Mouse (Mus musculus): ENCODE data around the gene Gstp1.
"Not testable (repeated sequence)": the region's sequence is repeated elsewhere in the genome, so short reads cannot be mapped to it uniquely, and the experiment has no call there.

Gene Gstp1

DNA sequence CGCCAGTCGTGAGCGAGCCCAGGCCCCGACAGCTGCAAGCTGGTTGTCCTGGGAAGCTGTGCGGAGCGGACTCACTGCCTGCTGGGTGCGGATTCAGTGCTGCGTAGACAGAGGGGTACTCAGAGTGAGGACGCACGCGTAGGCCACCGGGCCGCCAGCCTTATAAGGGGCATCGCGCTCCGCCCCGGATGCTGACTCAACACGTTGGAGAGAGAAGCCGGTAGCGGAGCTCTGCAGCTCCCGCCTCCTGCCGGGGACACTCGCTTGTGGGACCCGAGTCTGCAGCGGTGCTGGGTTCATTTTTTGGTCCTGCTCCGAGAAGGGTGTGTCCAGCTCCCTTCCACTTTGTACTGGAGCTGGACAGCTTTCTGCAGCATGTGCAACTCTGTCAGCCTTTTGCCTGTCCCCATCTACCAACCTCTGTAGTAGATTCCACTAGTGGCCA is at the start of gene Gstp1:
Gstp1 (minus strand) TSS at position 198 of the 445 bp plus-strand sequence.
- DNase-seq = peak; percentile 87

DNA sequence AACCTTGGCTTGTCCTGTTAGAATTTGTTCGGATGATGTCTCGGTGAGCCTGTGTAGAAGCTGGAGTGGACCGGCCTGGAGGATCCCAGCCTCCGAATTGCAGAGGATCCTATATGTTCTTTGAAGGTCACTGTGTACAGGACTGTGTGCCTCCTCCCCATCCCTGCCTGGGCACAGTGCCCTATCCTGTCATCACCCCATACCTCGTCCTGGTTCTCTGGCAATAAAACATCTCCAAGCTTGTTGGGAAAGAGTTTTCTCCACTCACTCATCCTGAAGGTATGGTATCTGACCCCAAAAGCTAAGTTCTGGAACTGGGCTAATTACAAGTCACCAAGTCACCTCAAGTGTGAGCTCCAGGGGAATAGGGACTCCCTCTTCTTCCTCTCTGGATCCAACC is 49.3 kb upstream of the Gstp1 start:
- DNase-seq = no peak

DNA sequence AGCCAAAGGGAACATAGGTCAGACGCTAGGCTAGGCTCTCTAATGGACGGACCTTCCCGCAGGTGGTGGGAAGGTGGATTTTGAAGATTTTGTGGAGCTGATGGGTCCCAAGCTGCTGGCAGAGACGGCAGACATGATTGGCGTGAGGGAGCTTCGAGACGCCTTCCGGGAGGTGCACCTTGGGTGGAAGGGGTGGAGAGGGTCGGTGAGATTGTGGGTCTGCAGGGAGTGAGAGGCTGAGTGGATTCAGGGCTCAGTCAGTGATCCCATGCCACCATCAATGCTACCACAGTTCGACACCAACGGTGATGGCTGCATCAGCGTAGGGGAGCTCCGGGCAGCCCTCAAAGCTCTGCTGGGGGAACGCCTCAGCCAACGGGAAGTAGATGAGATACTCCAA is 48.4 kb upstream of the Gstp1 start:
- DNase-seq = no peak

DNA sequence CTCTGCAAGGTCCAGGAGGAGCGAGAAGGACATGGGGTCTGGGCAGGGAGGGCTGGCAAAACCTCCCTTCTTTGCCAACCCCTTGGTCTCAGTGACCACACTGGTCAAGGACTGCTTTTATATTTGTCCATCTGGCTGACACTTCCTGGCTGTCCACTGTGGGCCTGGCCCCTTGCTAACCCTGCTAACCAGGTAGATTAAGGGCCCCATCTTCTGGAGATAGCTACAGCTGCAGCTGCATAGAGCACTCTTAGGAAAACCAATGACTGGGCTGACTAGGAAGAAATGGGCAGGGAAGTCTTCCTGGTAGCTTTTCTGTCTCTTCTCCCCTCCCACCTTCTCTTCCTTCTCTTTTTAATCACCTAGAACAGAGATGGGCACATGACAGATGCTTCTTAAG is 47.2 kb upstream of the Gstp1 start:
- no peak for DNase-seq

DNA sequence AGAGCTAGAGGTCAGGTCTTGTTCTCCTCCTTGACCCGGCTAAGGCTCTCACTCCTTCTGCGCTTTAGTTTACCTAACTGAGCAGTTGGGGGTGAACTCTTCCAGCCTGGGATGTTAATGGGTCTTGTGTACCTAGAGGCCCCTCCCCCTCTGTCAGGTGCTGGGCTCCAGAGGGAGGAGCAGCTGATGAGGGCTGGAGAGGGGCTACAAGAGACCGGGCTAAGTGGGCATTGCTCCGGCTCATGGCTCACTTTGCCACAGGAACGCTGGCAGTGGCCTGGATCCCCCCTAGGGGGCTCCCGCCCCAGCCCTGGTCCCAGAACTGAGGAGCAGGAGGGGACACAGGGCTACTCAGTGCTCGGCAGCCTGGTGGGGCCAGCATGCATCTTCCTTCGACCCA is 46.0 kb upstream of the Gstp1 start:
- no peak for DNase-seq

DNA sequence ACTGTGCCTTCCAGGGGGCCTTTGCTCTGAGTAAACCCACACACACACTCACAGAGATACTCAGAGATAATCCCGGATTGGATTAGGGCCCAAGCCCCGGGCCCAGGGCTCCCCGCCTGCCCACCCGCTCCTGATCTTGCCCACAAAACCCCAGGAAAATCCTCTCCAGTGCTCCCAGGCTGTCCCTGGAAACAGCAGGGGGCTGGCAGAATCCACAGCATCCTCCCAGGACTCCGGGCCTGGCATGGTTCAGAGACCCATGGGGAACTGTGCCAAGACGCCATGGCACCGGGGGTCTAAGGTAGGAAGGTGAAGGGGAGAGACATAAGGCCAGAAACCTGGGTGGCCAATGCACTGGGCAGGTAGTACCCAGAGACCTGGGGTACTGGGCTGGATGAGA is 45.5 kb upstream of the Gstp1 start:
- DNase-seq = no peak

DNA sequence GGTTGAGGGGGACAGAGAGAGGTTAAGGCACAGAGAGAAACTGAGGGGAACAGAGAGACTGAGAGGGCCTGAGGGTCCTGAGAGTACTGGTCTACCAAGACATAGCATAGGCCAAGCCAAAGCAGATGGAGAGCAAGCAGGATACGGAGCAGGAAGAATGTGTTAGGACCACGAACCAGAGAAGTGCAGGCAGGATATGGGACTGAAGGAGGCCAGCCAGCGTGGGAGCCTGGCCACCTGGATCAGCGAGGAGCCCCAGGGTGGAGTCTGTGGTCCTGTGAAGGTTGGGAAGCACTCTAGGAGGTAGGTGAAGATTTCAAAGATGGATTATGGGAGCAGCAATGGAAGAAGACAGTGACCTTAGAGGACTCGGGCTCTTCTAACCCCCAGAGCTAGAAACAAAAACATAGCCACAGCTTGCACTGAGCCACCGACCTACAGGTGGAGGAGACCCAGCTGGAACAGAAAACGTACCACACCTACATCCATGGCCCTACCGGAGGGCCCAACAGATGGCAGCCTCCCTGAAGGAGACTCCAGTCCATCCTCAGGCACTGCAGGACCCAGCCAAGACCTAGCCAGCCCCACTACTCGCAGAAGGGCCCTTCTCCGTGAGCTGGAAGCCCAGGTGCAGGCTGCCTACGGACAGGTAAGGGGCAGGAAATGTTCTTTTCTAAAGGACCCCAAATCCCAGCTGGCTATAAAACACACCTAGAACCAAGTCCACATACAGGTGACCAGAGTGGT is 44.6 kb upstream of the Gstp1 start:
- no peak for DNase-seq

DNA sequence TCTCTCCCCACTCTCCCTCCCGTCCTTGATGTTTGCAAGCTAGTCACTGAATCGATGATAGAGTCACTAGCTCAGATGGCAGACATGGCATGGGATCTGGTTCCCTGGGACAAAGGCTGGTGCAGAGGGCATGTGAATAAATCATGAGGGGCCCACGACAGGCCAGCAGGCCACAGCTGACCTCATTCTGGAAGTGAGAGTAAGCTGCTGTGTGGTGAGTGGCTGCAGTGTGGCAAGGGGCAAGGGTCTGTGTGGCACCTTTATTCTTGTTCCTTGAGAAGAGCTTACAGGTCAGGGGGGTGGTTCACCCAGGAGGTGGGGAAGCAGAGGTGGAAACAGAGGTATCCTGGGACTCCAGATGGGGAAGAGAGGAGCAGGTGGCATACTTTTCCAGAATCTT is 43.6 kb upstream of the Gstp1 start, which contains the start of gene Cabp2:
Cabp2 (plus strand) TSS at position 185 of the 400 bp plus-strand sequence.
- no peak for DNase-seq

DNA sequence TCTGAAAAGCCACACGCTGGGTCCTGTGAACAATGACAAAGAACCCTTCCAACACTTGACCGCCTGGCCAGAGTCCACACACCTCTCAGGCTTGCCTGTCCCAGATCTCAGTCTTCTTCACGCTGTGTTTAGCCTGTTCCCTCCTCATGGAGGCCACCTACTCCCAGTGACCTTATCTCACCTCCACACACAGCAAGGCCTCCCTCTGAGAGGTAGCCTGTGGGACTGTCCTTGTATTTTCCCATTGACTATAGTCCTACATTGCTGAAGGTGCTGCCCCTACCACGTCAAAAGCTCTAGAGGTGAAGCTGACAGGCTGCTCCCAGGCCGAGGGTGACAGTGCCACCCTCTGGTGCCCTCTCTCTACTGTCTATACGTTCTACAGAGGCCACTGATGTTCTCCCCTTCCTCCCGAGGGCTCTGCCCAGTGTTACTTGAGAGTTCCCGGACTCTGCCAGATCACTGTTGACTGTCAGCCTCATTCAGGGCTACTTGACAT is 42.8 kb upstream of the Gstp1 start:
- no peak for DNase-seq

DNA sequence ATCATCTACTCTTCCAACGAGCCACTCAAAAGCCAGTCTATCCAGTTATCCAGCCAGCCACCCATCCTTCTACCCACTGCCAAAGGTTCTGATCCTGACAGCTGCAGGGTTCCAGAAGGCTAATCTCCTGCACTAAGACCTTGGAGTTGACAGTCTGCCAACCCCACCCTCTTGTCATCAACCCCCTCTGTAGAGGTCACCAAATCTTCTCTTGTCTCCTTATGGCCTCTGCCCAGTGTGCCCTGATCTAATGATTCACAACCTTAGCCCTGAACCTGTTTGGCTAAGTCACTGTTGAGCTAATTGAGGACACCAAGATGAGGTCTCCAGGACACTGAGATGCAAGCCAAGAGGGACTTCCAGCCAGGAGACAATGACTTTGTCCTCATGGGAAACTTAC is 41.8 kb upstream of the Gstp1 start:
- no peak for DNase-seq

DNA sequence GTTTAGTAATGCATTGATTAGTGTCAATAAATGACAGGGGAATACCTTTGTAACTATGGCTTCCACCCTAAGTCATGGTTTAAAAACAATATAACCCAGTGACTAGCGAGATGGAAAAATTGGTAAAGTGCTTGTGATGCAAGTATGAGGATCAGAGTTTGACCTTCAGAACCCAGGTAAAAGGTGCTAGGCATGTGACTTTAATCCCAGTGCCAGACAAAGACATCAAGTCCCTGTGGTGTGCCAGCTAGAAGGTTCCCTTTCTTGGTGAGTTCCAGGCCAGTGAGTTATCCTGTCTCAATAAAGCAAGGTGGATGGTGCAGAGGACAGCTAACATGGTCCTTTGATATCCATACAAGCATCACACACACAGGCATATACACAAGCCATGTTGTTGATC is 37.7 kb upstream of the Gstp1 start:
- no peak for DNase-seq

DNA sequence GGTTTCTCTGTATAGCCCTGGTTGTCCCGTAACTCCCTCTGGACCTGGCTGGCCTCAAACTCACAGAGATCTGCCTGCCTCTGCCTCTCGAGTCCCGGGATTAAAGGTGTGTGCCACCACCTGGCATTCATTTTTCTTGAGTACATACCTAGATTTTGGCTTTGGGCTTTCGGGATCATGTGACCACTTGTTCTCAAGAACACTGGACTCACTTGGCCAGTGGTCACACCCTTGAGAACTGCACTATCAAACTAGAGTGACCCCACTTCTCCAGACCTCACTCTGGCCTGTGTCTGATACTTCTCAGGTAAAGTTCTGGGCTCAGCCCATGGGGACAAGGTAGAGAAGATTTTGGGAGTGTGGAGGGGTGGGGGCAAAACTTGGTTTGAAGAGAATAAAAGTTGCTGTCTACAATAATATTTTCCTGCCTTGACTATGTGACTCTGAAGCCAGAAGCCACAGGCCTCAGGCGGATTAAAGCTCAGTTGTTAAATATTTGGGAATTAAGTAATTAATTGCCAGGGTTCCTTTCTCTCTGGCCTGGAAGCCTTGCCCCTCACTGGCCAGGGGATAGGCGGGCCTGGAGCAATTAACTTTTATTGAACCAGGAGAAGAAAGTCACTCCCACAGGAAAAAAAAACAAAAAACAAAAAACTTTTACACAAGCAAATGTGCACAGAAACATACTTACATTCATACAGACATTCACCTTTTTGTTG is 35.1 kb upstream of the Gstp1 start:
- DNase-seq = no peak

DNA sequence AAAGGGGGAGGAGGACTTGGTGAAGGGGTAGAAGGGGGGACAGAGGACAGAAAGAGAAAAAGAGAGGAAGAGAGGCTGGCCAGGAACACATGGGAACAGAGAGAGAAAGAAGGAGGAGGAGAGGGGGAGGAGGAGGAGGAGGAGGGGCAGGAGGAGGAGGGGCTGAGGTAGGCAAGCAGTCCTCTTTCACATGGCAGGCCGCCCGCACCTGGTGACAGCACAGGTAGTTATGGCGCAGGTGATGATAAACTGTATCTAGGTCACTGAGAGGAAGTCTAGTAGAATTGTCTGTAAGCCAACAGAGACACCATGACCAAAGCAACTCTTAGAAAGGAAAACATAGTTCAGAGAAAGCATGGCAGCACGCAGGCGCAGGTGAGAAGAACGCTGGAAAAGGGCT is 33.6 kb upstream of the Gstp1 start:
- no peak for DNase-seq

DNA sequence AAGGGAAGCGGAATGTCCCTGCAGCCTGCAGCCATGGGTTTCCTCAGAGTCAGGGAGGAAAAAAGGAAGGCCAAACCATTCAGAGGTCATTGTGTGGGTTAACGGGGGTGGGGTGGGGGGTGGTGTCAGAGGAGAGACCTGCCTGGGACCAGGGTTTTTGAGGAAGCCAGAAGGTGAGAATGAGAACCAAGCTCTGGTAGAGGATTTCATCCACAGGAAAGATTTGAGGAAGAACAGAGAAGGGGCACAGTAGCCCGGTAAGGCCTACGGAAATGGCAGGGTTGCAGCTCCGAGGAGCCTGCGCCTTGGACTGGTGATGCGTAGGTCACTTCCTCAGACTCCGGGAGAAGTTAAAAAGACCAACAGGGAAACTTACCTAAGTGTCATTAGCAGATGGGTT is 33.0 kb upstream of the Gstp1 start:
- no peak for DNase-seq

DNA sequence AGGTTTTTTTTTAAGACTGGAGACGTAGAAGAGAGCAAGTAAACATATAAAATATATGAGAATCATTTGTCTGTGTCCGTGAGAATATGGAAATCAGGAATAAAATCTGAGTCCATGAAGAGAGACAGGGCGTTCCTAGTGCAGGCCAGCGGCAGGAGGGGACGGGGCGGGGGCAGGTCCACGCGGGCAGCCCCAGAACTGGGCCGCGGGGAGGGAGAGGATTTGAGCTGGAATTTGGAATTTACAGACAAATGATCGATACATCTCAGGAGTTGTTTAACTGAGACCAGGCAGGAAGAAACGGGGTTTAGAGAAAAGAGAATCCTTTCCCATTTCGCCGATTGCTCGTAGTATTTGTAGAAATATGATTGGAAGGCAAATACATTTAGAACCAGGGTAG is 32.5 kb upstream of the Gstp1 start:
- no peak for DNase-seq

DNA sequence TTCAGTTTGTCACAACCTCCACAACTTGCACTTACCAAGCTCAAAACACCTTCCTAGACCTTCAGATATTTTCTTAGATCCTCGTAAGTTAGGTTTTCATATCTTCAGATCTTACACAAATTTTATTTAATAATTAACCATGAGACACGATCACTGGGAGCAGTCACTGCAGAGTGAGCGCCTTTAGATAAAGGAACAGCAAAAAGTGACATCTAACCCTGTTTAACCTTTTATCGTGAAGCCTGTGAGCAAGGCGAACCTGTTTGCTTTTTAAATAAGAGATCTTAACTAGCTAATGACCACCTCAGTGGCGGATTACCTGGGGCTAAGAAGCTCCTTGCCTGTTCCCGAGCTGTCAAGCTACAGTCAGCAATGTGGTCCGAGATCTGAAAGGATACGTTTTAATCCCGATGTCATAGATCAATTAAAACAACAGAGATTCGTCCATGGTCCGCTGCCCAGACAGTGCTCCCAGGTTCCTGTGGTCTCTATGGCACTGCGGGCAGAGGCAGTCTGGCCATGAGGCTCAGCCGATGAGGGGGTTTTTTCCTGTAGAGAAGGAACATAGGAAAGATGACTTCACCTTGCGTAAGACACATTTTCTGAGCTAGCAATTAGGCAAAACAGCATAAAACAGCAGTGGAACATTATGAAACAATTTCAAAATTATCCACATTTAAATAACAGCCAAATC is 31.1 kb upstream of the Gstp1 start:
- no peak for DNase-seq

DNA sequence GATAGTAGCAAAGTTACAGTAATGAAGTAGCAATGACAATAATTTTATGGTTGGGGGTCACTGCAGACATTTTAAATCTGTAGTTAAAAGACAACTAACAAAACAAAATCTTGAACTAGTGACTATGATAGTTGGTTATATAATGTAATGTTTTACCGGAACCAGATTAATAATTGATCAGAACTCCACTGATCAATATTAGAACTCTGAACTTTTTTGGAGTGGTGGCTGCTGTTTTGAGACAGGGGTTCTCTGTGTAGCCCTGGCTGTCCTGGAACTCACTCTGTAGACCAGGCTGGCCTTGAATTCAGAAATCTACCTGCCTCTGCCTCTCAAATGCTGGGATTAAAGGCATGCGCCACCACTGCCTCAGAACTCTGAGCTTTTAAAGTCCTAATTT is 30.5 kb upstream of the Gstp1 start:
- DNase-seq = not testable (repeated sequence)

DNA sequence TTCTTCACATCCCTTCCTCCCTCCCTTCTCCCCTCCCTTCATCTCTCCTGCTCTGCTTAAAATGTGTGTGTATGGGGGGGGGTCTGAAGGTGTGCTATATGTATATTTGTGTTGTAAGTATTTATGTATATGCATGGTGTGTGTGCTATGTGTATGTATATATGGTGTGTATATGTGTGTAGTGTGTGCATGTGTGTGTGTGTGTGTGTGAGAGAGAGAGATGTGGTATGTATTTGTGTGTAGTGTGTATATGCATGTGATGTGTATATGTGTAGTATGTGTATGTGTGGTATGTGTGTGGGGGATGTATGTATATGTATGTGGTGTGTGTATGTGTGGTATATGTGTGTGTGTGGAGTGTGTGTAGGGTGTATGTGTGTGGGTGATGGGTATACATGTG is 29.1 kb upstream of the Gstp1 start:
- DNase-seq = no peak

DNA sequence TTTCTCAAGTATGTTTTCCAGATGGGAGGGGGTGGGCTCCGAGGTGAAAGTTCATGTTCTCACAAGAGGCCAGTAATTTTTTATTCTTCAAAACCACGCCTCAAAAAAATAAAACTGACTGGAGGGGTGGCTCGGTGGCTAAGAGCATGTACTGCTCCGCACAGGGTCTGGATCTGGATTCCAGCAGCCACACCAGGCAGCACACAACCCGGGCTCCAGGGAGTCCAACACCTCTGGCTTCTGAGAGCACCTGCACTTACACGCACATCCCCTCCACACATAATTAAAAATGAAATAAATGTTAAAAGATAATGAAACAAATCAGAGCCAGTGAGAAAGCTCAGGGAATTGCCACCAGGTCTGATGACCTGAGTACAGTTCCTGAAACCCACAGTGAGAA is 28.5 kb upstream of the Gstp1 start:
- DNase-seq = no peak

DNA sequence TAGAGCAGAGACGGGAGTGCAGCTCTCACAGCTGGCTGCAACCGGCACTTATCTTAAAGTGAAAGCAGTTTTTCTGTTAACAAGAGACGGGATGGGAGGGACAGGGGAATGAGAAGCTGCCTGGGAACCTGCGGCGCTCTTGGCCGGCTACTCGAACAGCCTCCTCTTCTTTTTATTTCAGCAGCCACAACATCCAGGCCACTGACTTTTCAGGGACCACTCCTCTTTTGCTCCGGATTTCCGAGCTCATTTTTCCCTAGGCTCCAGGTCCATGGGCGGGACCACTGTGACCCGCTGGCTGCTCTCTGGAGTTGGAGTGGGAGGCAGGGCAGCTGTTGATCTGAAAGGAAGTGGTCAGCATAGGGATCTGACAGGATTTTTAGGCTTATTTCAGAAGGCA is 26.7 kb upstream of the Gstp1 start:
- not testable (repeated sequence) for DNase-seq

DNA sequence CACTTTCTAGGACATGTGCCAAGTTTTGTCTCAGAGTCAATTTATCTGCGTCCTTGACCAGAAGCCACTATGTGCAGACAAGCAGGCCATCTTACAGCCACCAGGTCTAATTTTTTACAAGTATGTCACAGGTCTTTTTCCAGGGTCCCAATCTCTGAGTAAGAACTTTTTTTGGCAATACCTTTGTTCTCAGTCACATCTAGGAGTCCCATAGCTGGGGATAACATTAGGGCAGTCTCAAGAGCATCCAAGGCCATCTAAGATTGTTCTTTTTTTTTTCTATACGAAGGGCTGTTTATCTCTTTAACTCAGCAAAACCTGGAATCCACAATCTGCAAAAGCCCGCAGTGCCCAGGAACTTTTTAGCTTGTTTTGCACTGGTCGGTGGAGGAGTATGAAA is 25.6 kb upstream of the Gstp1 start:
- not testable (repeated sequence) for DNase-seq

DNA sequence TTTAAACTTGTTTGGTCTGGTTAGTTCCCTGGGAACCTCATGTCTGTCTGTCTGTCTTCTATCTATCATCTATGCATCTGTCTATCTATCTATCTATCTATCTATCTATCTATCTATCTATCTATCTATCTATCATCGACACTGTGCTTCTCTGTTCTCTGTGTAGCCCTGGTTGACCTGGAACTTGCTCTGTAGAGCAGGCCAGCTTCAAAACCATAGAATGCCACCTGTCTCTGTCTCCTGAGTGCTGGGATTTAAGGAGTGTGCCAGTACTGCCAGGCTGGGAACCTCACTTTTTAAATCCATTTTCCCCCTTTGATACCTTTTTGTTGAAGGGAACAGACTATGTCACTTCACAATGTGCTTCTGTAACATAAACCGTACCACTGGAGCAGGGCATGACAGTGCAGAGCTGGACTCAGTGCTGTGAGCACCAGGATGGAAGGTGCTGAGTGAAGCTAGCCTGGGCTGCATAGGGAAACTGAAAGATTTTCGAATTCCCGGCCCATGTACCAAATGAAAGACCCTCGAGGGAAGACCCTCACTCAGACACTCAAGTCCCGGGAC is 23.2 kb upstream of the Gstp1 start:
- no peak for DNase-seq

Measured in right cerebral cortex, postnatal 25 days (tissue).